Mouse (Mus musculus) CH12.LX (cell line): Measurements from ENCODE around the gene Inpp5b. TPM values are rescaled to one million over a fixed set of nuclear protein-coding genes. Genes with fewer than 3 reads are reported as not detected.

ENCODE experiments used
- DNase-seq: peaks from one replicate; pipeline ENCODE4 v3.0.0-alpha.2; 2013; ENCODE audit errors: extremely low read depth
- H3K27ac ChIP-seq: 2 replicates; pipeline ENCODE4 v1.5.1; 2012; ENCODE audit warnings: low read depth, mild to moderate bottlenecking, control low read depth, moderate library complexity; ENCODE audit not compliant: insufficient read depth
- H3K27me3 ChIP-seq: replicated peaks from 2 replicates; pipeline ENCODE3; 2012; ENCODE audit warnings: inconsistent platforms
- H3K36me3 ChIP-seq, 2 experiments: replicated peaks in 1 of 2; 2 replicates each; pipeline versions ENCODE3 to v1.6.1; 2012; ENCODE audit warnings: inconsistent platforms in 1 of 2, low read length in 1 of 2, mild to moderate bottlenecking in 1 of 2, mixed read lengths in 1 of 2, moderate library complexity in 1 of 2; ENCODE audit not compliant: control insufficient read depth in 1 of 2, insufficient read depth in 1 of 2
- H3K4me1 ChIP-seq, 2 experiments: 2 replicates each; pipeline ENCODE4 v1.6.1; 2012; ENCODE audit warnings: inconsistent platforms in 1 of 2, moderate library complexity in 1 of 2; ENCODE audit not compliant: insufficient read depth in 2 of 2, control insufficient read depth in 1 of 2
- H3K4me2 ChIP-seq: 2 replicates; pipeline ENCODE4 v1.6.1; 2012; ENCODE audit warnings: low read depth, mild to moderate bottlenecking, control low read depth; ENCODE audit not compliant: poor library complexity, insufficient read depth, severe bottlenecking
- H3K4me3 ChIP-seq, 3 experiments: fragments of 150-350 bp in 1 of 3; sonication (generic) in 1 of 3; replicated peaks in 1 of 3; 2 replicates each; pipeline versions ENCODE3 to v1.5.1; 2011 to 2012; ENCODE audit warnings: low read depth in 2 of 3, low read length in 2 of 3, mild to moderate bottlenecking in 2 of 3, moderate library complexity in 2 of 3, control low read depth in 1 of 3, improper control_type of control experiment in 1 of 3, inconsistent platforms in 1 of 3, mixed read lengths in 1 of 3; ENCODE audit not compliant: poor library complexity in 1 of 3
- H3K79me2 ChIP-seq: replicated peaks from 2 replicates; pipeline ENCODE4 v1.6.1; 2012; ENCODE audit warnings: mild to moderate bottlenecking, moderate library complexity; ENCODE audit not compliant: control insufficient read depth, poor library complexity, insufficient read depth, severe bottlenecking; ENCODE audit errors: extremely low read depth
- H3K9ac ChIP-seq: 2 replicates; pipeline ENCODE4 v1.6.1; 2012; ENCODE audit warnings: low read depth, mild to moderate bottlenecking, control low read depth, moderate library complexity; ENCODE audit not compliant: insufficient read depth
- H3K9me3 ChIP-seq: replicated peaks from 2 replicates; pipeline ENCODE3; 2012; ENCODE audit warnings: low read length, inconsistent platforms, mixed read lengths
- BHLHE40 ChIP-seq: IDR thresholded peaks from 2 replicates; pipeline ENCODE4 v1.6.1; 2011; ENCODE audit warnings: mild to moderate bottlenecking, low read depth, low read length, improper control_type of control experiment
- CHD2 ChIP-seq: IDR thresholded peaks from 2 replicates; pipeline ENCODE4 v1.6.1; 2011; ENCODE audit warnings: low read length, improper control_type of control experiment
- CTCF ChIP-seq, 2 experiments: IDR thresholded peaks in 1 of 2; conservative IDR thresholded peaks in 1 of 2; 2 replicates each; pipeline ENCODE4 v1.5.1; 2011 to 2012; ENCODE audit warnings: low read depth in 2 of 2, low read length in 2 of 2, improper control_type of control experiment in 1 of 2, inconsistent platforms in 1 of 2, mild to moderate bottlenecking in 1 of 2, moderate library complexity in 1 of 2
- E2F4 ChIP-seq: IDR thresholded peaks from 2 replicates; pipeline ENCODE4 v1.6.1; 2011; ENCODE audit warnings: low read depth, low read length, improper control_type of control experiment; ENCODE audit not compliant: insufficient replicate concordance
- ELF1 ChIP-seq: IDR thresholded peaks from 2 replicates; pipeline ENCODE4 v1.6.1; 2014; ENCODE audit warnings: low read depth, mild to moderate bottlenecking, inconsistent platforms, low read length, improper control_type of control experiment
- EP300 ChIP-seq: IDR thresholded peaks from 2 replicates; pipeline ENCODE4 v1.6.1; 2011; ENCODE audit warnings: low read length, improper control_type of control experiment
- ETS1 ChIP-seq: conservative IDR thresholded peaks from 2 replicates; pipeline ENCODE4 v1.6.1; 2012; ENCODE audit warnings: low read depth, mild to moderate bottlenecking, inconsistent platforms, low read length, improper control_type of control experiment, moderate library complexity
- GABPA ChIP-seq: IDR thresholded peaks from 2 replicates; pipeline ENCODE4 v1.6.1; 2012; ENCODE audit warnings: low read depth, low read length, improper control_type of control experiment, inconsistent platforms; ENCODE audit not compliant: insufficient replicate concordance
- HCFC1 ChIP-seq: IDR thresholded peaks from 2 replicates; pipeline ENCODE4 v1.6.1; 2012; ENCODE audit warnings: low read depth, mild to moderate bottlenecking, inconsistent platforms, low read length, improper control_type of control experiment
- IRF4 ChIP-seq: IDR thresholded peaks from 2 replicates; pipeline ENCODE4 v1.6.1; 2014; ENCODE audit warnings: low read depth, mild to moderate bottlenecking, inconsistent platforms, low read length, improper control_type of control experiment
- JUN ChIP-seq: IDR thresholded peaks from 2 replicates; pipeline ENCODE4 v1.6.1; 2011; ENCODE audit warnings: low read depth, mild to moderate bottlenecking, low read length, improper control_type of control experiment, moderate library complexity; ENCODE audit not compliant: insufficient read depth
- JUND ChIP-seq: conservative IDR thresholded peaks from 2 replicates; pipeline ENCODE4 v1.6.1; 2011; ENCODE audit warnings: low read depth, low read length, improper control_type of control experiment
- KAT2A ChIP-seq: IDR thresholded peaks from 2 replicates; pipeline ENCODE4 v1.6.1; 2012; ENCODE audit warnings: low read length, improper control_type of control experiment, inconsistent platforms; ENCODE audit not compliant: insufficient replicate concordance
- MAFK ChIP-seq: IDR thresholded peaks from 2 replicates; pipeline ENCODE4 v1.6.1; 2011; ENCODE audit warnings: low read length, improper control_type of control experiment; ENCODE audit not compliant: insufficient replicate concordance
- MAX ChIP-seq: IDR thresholded peaks from 2 replicates; pipeline ENCODE4 v1.6.1; 2011; ENCODE audit warnings: low read length, improper control_type of control experiment
- MAZ ChIP-seq: IDR thresholded peaks from 2 replicates; pipeline ENCODE4 v1.6.1; 2012; ENCODE audit warnings: low read depth, mild to moderate bottlenecking, inconsistent platforms, low read length, improper control_type of control experiment, moderate library complexity
- MEF2A ChIP-seq: IDR thresholded peaks from 2 replicates; pipeline ENCODE4 v1.6.1; 2014; ENCODE audit warnings: low read depth, mild to moderate bottlenecking, inconsistent platforms, low read length, improper control_type of control experiment, borderline replicate concordance
- MXI1 ChIP-seq: IDR thresholded peaks from 2 replicates; pipeline ENCODE4 v1.6.1; 2011; ENCODE audit warnings: mild to moderate bottlenecking, low read depth, low read length, improper control_type of control experiment
- MYC ChIP-seq: IDR thresholded peaks from 2 replicates; pipeline ENCODE4 v1.6.1; 2011; ENCODE audit warnings: low read depth, mild to moderate bottlenecking, improper control_type of control experiment, low read length
- NELFE ChIP-seq: IDR thresholded peaks from 2 replicates; pipeline ENCODE4 v1.6.1; 2011; ENCODE audit warnings: low read depth, low read length, improper control_type of control experiment
- NRF1 ChIP-seq: IDR thresholded peaks from 2 replicates; pipeline ENCODE4 v1.6.1; 2014; ENCODE audit warnings: low read depth, mild to moderate bottlenecking, inconsistent platforms, low read length, improper control_type of control experiment, moderate library complexity
- PAX5 ChIP-seq: IDR thresholded peaks from 2 replicates; pipeline ENCODE4 v1.6.1; 2012; ENCODE audit warnings: low read length, inconsistent platforms, mixed read lengths
- POLR2A ChIP-seq: IDR thresholded peaks from 2 replicates; pipeline ENCODE4 v1.6.1; 2011; ENCODE audit warnings: low read depth, mild to moderate bottlenecking, improper control_type of control experiment, low read length
- POLR2AphosphoS2 ChIP-seq: IDR thresholded peaks from 2 replicates; pipeline ENCODE4 v1.6.1; 2011; ENCODE audit warnings: low read depth, low read length, improper control_type of control experiment
- RAD21 ChIP-seq: IDR thresholded peaks from 2 replicates; pipeline ENCODE4 v1.6.1; 2011; ENCODE audit warnings: low read depth, mild to moderate bottlenecking, low read length, improper control_type of control experiment, moderate library complexity
- RCOR1 ChIP-seq: conservative IDR thresholded peaks from 2 replicates; pipeline ENCODE4 v1.6.1; 2012; ENCODE audit warnings: low read depth, mild to moderate bottlenecking, inconsistent platforms, low read length, improper control_type of control experiment
- SIN3A ChIP-seq: IDR thresholded peaks from 2 replicates; pipeline ENCODE4 v1.6.1; 2012; ENCODE audit warnings: low read length, improper control_type of control experiment, inconsistent platforms
- SMC3 ChIP-seq: IDR thresholded peaks from 2 replicates; pipeline ENCODE4 v1.6.1; 2011; ENCODE audit warnings: low read depth, low read length, improper control_type of control experiment
- TBP ChIP-seq: conservative IDR thresholded peaks from 2 replicates; pipeline ENCODE4 v1.6.1; 2011; ENCODE audit warnings: low read depth, low read length, improper control_type of control experiment
- TCF12 ChIP-seq: IDR thresholded peaks from 2 replicates; pipeline ENCODE4 v1.6.1; 2014; ENCODE audit warnings: low read depth, mild to moderate bottlenecking, inconsistent platforms, low read length, improper control_type of control experiment
- UBTF ChIP-seq: IDR thresholded peaks from 2 replicates; pipeline ENCODE4 v1.6.1; 2012; ENCODE audit warnings: low read depth, mild to moderate bottlenecking, inconsistent platforms, low read length, improper control_type of control experiment, moderate library complexity
- USF1 ChIP-seq: IDR thresholded peaks from 2 replicates; pipeline ENCODE4 v1.6.1; 2014; ENCODE audit warnings: low read depth, mild to moderate bottlenecking, inconsistent platforms, low read length, improper control_type of control experiment
- USF2 ChIP-seq: conservative IDR thresholded peaks from 2 replicates; pipeline ENCODE4 v1.6.1; 2011; ENCODE audit warnings: low read depth, low read length, improper control_type of control experiment
- ZC3H11A ChIP-seq: IDR thresholded peaks from 2 replicates; pipeline ENCODE4 v1.6.1; 2012; ENCODE audit warnings: low read depth, mild to moderate bottlenecking, inconsistent platforms, low read length, improper control_type of control experiment
- ZKSCAN1 ChIP-seq: IDR thresholded peaks from 2 replicates; pipeline ENCODE4 v1.6.1; 2012; ENCODE audit warnings: low read depth, inconsistent platforms, low read length, improper control_type of control experiment, borderline replicate concordance
- ZMIZ1 ChIP-seq: IDR thresholded peaks from 2 replicates; pipeline ENCODE4 v1.6.1; 2012; ENCODE audit warnings: low read depth, mild to moderate bottlenecking, inconsistent platforms, low read length, improper control_type of control experiment
- ZNF384 ChIP-seq: IDR thresholded peaks from 2 replicates; pipeline ENCODE4 v1.6.1; 2012; ENCODE audit warnings: low read depth, low read length, improper control_type of control experiment, inconsistent platforms
- dilution Hi-C: fragments of 300-500 bp; cut with MboI; formaldehyde crosslinking; loops from 2 replicates; pipeline ENCODE4 v1.14.3; 2020; ENCODE audit warnings: low sequenced_read_pairs; ENCODE audit not compliant: extremely low pct_unique_long_range_greater_than_20kb, extremely low pct_ligation_motif_present
- in situ Hi-C: fragments of 300-500 bp; cut with MboI; formaldehyde crosslinking; loops from 3 replicates; pipeline ENCODE4 v1.14.3; 2019; ENCODE audit warnings: low sequenced_read_pairs, low pct_ligation_motif_present, low pct_unique_long_range_greater_than_20kb, mixed read lengths
- polyA plus RNA-seq: library from polyadenylated mRNA; unstranded; fragments of >175 nt; gene quantifications from 2 replicates; pipeline ENCODE4 v1.2.1, GENCODE M21; 2012; ENCODE audit warnings: low read depth; ENCODE audit not compliant: insufficient read length
- total RNA-seq, 2 experiments: library from RNA; depleted of rRNA; stranded (reverse); fragments of 300-350 nt in 1 of 2; fragments of >200 nt in 1 of 2; gene quantifications; 2 replicates each; pipeline ENCODE4 v1.2.3; 2012 to 2014

The Inpp5b gene
- total and polyA plus RNA-seq, 3 experiments = 25.6 to 34.0 (median 26.2) TPM

- Histone ChIP-seq H3K27me3 (no peaks in the 10 kb centered on the region), H3K27ac (peak overlapping the region; percentile 90), H3K9me3 (no peaks in the 10 kb centered on the region), H3K4me1 (peaks cover 34 to 70% of the 10 kb centered on the region in 2 experiments), H3K36me3 (peaks cover 17 to 24% of the 10 kb centered on the region in 2 experiments), H3K4me3 (peak overlapping the region; percentile 16 to 53 (median 51)), H3K79me2 (no peaks in the 10 kb centered on the region), H3K9ac (peak overlapping the region; percentile 70), H3K4me2 (peak overlapping the region; percentile 58)
- DNase-seq = peak; percentile 94
- dilution Hi-C loops = no loop called here
- in situ Hi-C loops = loop anchor here (10.0 kb wide), 1 partner anchor 356 kb away; the partner anchor contains the start of genes Dnali1 and Snip1
- TF ChIP-seq USF2 (no peak), ETS1 (peak; percentile 23), MEF2A (peak; percentile 75), MAFK (peak; percentile 31; the same call in 1 of the 2 replicates), EP300 (0 out of 2 replicates have a peak, but pooled peaks have one; percentile 29), ELF1 (peak; percentile 24; the same call in 1 of the 2 replicates), RAD21 (no peak; the same call in 1 of the 2 replicates), PAX5 (no peak), TBP (peak; percentile 39; the same call in 1 of the 2 replicates), ZNF384 (no peak), SMC3 (no peak; the same call in 1 of the 2 replicates), JUN (no peak), UBTF (peak; percentile 55; the same call in 1 of the 2 replicates), MAZ (peak; percentile 80), ZC3H11A (no peak), GABPA (no peak), TCF12 (peak; percentile 79), HCFC1 (peak; percentile 21; the same call in 1 of the 2 replicates), CHD2 (0 out of 2 replicates have a peak, but pooled peaks have one; percentile 16), E2F4 (no peak), POLR2A (peak; percentile 62; the same call in 1 of the 2 replicates), NELFE (peak; percentile 54), MAX (0 out of 2 replicates have a peak, but pooled peaks have one; percentile 15), ZKSCAN1 (no peak), KAT2A (no peak), JUND (no peak), RCOR1 (no peak), BHLHE40 (peak; percentile 84), NRF1 (0 out of 2 replicates have a peak, but pooled peaks have one; percentile 32), CTCF (conservative IDR thresholded peaks at IDR 0.05 in 1 of 2, IDR thresholded peaks at IDR 0.05 in 1 of 2; ENCODE audit: low read depth in 2 of 2, low read length in 2 of 2) (no peak), USF1 (no peak), MXI1 (no peak), POLR2AphosphoS2 (no peak), SIN3A (peak; percentile 22), MYC (peak; percentile 67; the same call in 1 of the 2 replicates), ZMIZ1 (no peak), IRF4 (peak; percentile 61)
Observed at GRCm38 (mm10) chr4:124708518-124709477, 32.9 kb upstream of the Inpp5b start.
